Mouse (Mus musculus) bone marrow macrophage, adult 2 months (primary cell): ENCODE measurements around the gene Tnfsf15.

Experiments used
- CTCF ChIP-seq: IDR thresholded peaks from 2 replicates; pipeline ENCODE4 v1.5.1; 2012; ENCODE audit warnings: low read depth, mild to moderate bottlenecking, low read length, moderate library complexity
- POLR2A ChIP-seq: IDR thresholded peaks from 2 replicates; pipeline ENCODE4 v1.6.1; 2012; ENCODE audit warnings: mild to moderate bottlenecking, low read depth, low read length, borderline replicate concordance

- TF ChIP-seq CTCF = no peak
- TF ChIP-seq POLR2A = no peak
Measured at GRCm38 (mm10) chr4:63696921-63697320, 48.0 kb downstream of the Tnfsf15 start.
